Mouse (Mus musculus): ENCODE results near the gene Klk1b22.

- no peak for TF ChIP-seq FLI1 (IDR thresholded peaks at IDR 0.05; ENCODE audit: low read length)
- no peak for TF ChIP-seq GATA1 (IDR thresholded peaks at IDR 0.05; ENCODE audit: borderline replicate concordance, low read length)
These were observed at the start of gene Klk1b22 for GRCm38 (mm10) chr7:44112373-44112772.
